Mouse (Mus musculus) G1E (cell line): ENCODE results near the gene Zcwpw1.

ENCODE experiments used
- CTCF ChIP-seq: IDR thresholded peaks from 2 replicates; pipeline ENCODE4 v1.5.1; 2012; ENCODE audit warnings: low read depth, low read length, inconsistent platforms, mixed read lengths
- GATA1 ChIP-seq: IDR thresholded peaks from 2 replicates; pipeline ENCODE4 v1.6.1; 2012; ENCODE audit warnings: borderline replicate concordance, low read length, inconsistent platforms, mixed read lengths
- POLR2AphosphoS5 ChIP-seq: IDR thresholded peaks from 2 replicates; pipeline ENCODE4 v1.6.1; 2012; ENCODE audit warnings: low read depth, low read length, inconsistent platforms; ENCODE audit not compliant: insufficient replicate concordance
- TAL1 ChIP-seq: conservative IDR thresholded peaks from 2 replicates; pipeline ENCODE4 v1.6.1; 2012; ENCODE audit warnings: low read depth, low read length, inconsistent platforms, mixed read lengths

GRCm38 (mm10) chr5:137833500-137833899, 45.9 kb downstream of the Zcwpw1 start:
- TF ChIP-seq CTCF (no peak), GATA1 (no peak), TAL1 (no peak), POLR2AphosphoS5 (no peak)
